Mouse (Mus musculus) layer of hippocampus, postnatal 10 days (tissue): ENCODE measurements around the gene Plg. TPM values are rescaled to one million over a fixed set of nuclear protein-coding genes. Genes with fewer than 3 reads are reported as not detected.

Experiments
- DNase-seq, 2 experiments: peaks; one replicate each; pipeline ENCODE4 v3.0.0; 2021; ENCODE audit warnings: low spot score in 2 of 2
- total RNA-seq, 2 experiments: library from RNA; stranded (reverse); gene quantifications; 2 replicates each; pipeline ENCODE4 v1.2.3; 2021

Plg gene
- total RNA-seq, 2 experiments from 2014 or later: not detected

GRCm38 (mm10) chr17:12452862-12453531 lies 74.6 kb downstream of the Plg start:
- no peak for DNase-seq

GRCm38 (mm10) chr17:12453691-12454090 lies 75.3 kb downstream of the Plg start:
- DNase-seq: no peak

GRCm38 (mm10) chr17:12455143-12455790 lies 76.9 kb downstream of the Plg start:
- DNase-seq: peak; percentile 24 to 25

- no peak for DNase-seq
Measured at GRCm38 (mm10) chr17:12461168-12461567, 82.8 kb downstream of the Plg start.

DNA sequence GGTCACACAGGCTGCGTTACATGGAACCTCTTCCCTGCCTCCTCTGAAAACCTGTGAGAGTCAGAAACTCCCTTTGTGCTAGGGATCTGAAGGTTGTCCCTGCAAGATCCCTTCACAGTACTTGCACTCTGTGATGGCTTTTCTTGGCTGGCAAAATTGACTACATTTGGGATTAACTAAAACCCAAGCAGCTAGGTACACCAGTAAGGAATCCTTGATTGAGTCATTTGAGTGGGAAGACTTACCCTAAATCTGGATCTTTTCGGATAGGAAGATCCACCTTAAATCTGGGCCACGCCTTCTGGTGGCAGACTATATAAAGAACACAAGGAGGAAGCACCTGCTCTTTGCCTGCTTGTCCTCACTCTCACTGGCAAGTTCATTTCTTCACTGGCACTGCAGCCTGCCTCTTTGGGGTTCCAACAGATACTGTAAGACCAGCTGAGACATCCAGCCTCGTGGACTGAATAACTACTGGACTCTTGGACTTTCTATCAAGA lies 88.1 kb downstream of the Plg start:
- no peak for DNase-seq

DNA sequence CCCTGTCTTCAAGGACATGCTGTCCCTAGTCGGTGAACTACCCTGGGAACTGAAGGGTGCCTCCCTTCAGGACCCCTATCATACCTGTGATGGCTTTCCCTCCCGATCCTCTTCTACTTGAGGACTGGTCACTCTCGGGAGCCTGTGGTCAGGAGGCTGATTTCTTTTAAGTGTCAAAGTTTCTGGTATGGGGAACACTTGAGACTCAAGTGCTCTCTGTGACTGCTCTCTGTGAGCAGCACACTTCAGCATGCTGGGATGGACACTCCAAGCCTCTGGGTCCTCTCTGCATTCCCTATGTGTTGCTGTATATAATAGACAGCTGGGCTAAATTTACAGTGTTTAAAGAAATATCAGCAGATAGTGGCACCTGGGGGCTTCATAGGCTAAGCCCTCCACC lies 89.2 kb downstream of the Plg start:
- DNase-seq: no peak

DNA sequence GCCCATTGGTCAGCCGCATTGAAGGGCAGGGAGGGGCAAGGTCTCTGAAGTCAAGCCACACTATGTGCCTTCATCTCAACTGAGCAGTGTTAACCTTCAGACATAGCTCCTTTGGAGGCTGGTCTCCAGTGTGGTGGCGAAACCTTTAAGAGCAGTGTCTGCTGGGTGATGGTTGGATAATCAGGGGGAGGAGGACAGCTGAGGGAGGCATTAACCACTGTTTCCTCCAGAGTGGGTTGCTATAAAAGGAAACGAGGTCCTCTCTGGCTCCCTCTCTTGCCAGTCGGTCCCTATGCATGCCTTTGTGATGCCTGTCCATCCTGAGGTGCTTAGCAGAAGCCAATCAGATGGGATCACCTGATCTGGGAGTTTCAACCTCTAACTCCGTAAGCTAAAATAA lies 90.3 kb downstream of the Plg start:
- no peak for DNase-seq

Other genes starting within 250 kb of the Plg start
- 10 to 100 TPM; 35.6 to 49.9 TPM for gene Map3k4, start 59.8 kb upstream of the Plg start, total RNA-seq
- gene Slc22a3, start 129.1 kb downstream of the Plg start, total RNA-seq: 1 to 10 TPM; 3.6 to 4.2 TPM
- under 1 TPM; 0.27 to 0.65 TPM for gene Slc22a2, start 205.5 kb downstream of the Plg start, total RNA-seq